Mouse (Mus musculus) liver, adult 2 months (tissue): Measurements from ENCODE around the gene 1110017D15Rik. TPM values are rescaled to one million over a fixed set of nuclear protein-coding genes. Genes with fewer than 3 reads are reported as not detected.
A peak's percentile ranks its signal among the peaks of the same experiment; 100 is the strongest.
"Not testable (repeated sequence)": the region's sequence is repeated elsewhere in the genome, so short reads cannot be mapped to it uniquely, and the experiment has no call there.

Source experiments
- DNase-seq: peaks from one replicate; pipeline ENCODE4 v3.0.0-alpha.2; 2011; ENCODE audit warnings: low read depth, low spot score; ENCODE audit errors: extremely low read depth
- H3K27ac ChIP-seq: fragments of 200-500 bp; replicated peaks from 2 replicates; pipeline ENCODE4 v1.5.1; 2012; ENCODE audit warnings: low read depth, mild to moderate bottlenecking, control low read depth, inconsistent platforms, low read length; ENCODE audit not compliant: insufficient read depth
- H3K27me3 ChIP-seq: fragments of 200-500 bp; 2 replicates; pipeline ENCODE4 v1.6.1; 2012; ENCODE audit warnings: mild to moderate bottlenecking, moderate library complexity, low read length, inconsistent platforms; ENCODE audit not compliant: control insufficient read depth, insufficient read depth
- H3K36me3 ChIP-seq: fragments of 200-500 bp; 2 replicates; pipeline ENCODE4 v1.6.1; 2012; ENCODE audit warnings: low read length, inconsistent platforms; ENCODE audit not compliant: control insufficient read depth, insufficient read depth
- H3K4me1 ChIP-seq: fragments of 200-500 bp; 2 replicates; pipeline ENCODE4 v1.6.1; 2011; ENCODE audit warnings: low read length; ENCODE audit not compliant: control insufficient read depth, insufficient read depth
- H3K4me3 ChIP-seq: fragments of 200-500 bp; 2 replicates; pipeline ENCODE4 v1.5.1; 2011; ENCODE audit warnings: low read depth, mild to moderate bottlenecking, control low read depth, low read length, moderate library complexity; ENCODE audit not compliant: insufficient read depth
- H3K79me2 ChIP-seq: fragments of 200-500 bp; 2 replicates; pipeline ENCODE4 v1.6.1; 2012; ENCODE audit warnings: inconsistent platforms, mild to moderate bottlenecking, low read length, moderate library complexity; ENCODE audit not compliant: control insufficient read depth, insufficient read depth
- H3K9ac ChIP-seq: fragments of 200-500 bp; 2 replicates; pipeline ENCODE4 v1.6.1; 2012; ENCODE audit warnings: low read depth, mild to moderate bottlenecking, control low read depth, inconsistent platforms, low read length
- CTCF ChIP-seq: fragments of 200-500 bp; IDR thresholded peaks from 2 replicates; pipeline ENCODE4 v1.5.1; 2011; ENCODE audit warnings: low read depth, low read length, control low read depth
- POLR2A ChIP-seq: fragments of 200-500 bp; IDR thresholded peaks from 2 replicates; pipeline ENCODE4 v1.6.1; 2011; ENCODE audit warnings: low read length, control low read depth; ENCODE audit not compliant: insufficient read depth; ENCODE audit errors: extremely low read depth
- WGBS: fragments of 180-500 bp; shearing (Covaris S2); methylation state at CpG from one replicate; pipeline ENCODE4 v1.1.7; 2018; 5-methylcytosine and 5-hydroxymethylcytosine counted together
- polyA plus RNA-seq: library from polyadenylated mRNA; depleted of rRNA; stranded (reverse); fragments of >200 nt; gene quantifications from 2 replicates; pipeline ENCODE4 v1.2.3, GENCODE M21; 2012; rRNA removed
- total RNA-seq: library from RNA; depleted of rRNA; stranded (reverse); fragments of >200 nt; gene quantifications from 2 replicates; pipeline ENCODE4 v1.2.3, GENCODE M21; 2014; rRNA removed

Gene 1110017D15Rik
- total and polyA plus RNA-seq, 2 experiments = not detected

GRCm38 (mm10) chr4:41465287-41465665, 51.9 kb downstream of the 1110017D15Rik start:
- H3K9ac ChIP-seq = peak overlapping the region; percentile 87
- no peaks in the 10 kb centered on the region for H3K27me3 ChIP-seq
- TF ChIP-seq POLR2A = no peak
- 0 out of 2 replicates have a peak, but pooled peaks have one; percentile 18 for TF ChIP-seq CTCF
- H3K4me1 ChIP-seq = peaks cover 4% of the 10 kb centered on the region
- H3K79me2 ChIP-seq = no peaks in the 10 kb centered on the region
- peak; percentile 86 for DNase-seq
- H3K36me3 ChIP-seq = no peaks in the 10 kb centered on the region
- H3K4me3 ChIP-seq = peak overlapping the region; percentile 88
- peak overlapping the region; percentile 89 for H3K27ac ChIP-seq
- WGBS = 2% methylated on average over 17 of the region's 17 CpGs

GRCm38 (mm10) chr4:41464345-41465286, 52.5 kb downstream of the 1110017D15Rik start, which contains the start of the genes Kif24 and Nudt2:
Kif24 (minus strand) TSS chr4:41464887.
Nudt2 (plus strand) TSS chr4:41465151.
- DNase-seq = peak; percentile 97
- Histone ChIP-seq H3K9ac (peak within 1 kb of the TSS; percentile 87), H3K4me1 (peaks cover 4% of the 10 kb centered on the region), H3K27ac (peak within 1 kb of the TSS; percentile 89), H3K79me2 (no peaks in the 10 kb centered on the region), H3K4me3 (peak within 1 kb of the TSS; percentile 88), H3K27me3 (no peaks in the 10 kb centered on the region), H3K36me3 (no peaks in the 10 kb centered on the region)
- TF ChIP-seq CTCF (no peak), POLR2A (peak; percentile 77; the same call in 1 of the 2 replicates)
- whole genome bisulfite sequencing = under 1% methylated on average over 70 of the region's 70 CpGs

DNA sequence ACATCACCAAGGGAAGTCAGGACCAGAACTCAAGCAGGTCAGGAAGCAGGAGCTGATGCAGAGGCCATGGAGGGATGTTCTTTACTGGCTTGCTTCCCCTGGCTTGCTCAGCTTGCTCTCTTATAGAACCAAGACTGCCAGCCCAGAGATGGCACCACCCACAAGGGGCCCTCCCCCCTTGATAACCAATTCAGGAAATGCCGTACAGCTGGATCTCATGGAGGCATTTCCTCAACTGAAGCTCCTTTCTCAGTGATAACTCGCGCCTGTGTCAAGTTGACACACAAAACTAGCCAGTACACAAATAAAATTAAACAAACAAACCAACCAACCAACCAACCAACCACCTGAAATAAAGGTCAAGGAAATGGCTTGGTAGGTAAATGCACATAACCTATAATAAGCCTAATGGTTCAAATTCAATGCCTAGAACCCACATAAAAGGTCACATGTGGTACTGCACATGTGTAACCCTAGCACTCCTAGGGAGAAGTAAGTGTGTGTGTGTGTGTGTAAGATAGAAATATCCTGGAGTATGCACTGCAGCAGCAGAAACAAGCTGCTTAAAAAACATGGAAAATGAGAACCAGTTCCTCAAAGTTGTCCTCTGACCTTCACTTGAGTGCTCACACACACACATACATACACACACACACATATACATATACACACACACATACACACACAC, 53.9 kb downstream of the 1110017D15Rik start:
- not testable (repeated sequence) for H3K36me3 ChIP-seq, H3K79me2 ChIP-seq, H3K4me1 ChIP-seq, H3K27ac ChIP-seq, H3K9ac ChIP-seq, H3K4me3 ChIP-seq, H3K27me3 ChIP-seq
- peak; percentile 5 for DNase-seq
- WGBS = 3% methylated on average over 3 of the region's 3 CpGs

DNA sequence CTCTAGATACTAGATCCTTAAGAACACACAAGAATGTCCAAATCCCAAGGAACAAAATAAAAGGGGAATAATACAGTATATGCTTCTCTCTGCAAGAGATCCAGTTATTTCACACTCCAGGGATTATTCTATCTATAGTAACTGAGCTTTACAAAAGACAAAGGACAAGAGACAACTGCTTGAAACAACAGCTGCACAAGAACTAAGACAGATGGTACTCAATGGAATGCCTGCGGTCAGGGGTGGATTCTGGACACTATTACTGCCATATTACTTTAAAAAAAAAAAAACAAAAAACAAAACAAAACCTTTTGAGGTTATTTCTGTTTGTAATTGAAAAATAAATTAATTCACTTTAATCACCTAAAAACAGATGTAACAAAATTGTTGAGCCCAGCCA, 56.4 kb downstream of the 1110017D15Rik start:
- no peak for DNase-seq
- Histone ChIP-seq H3K27me3 (no peaks in the 10 kb centered on the region), H3K4me3 (no peak overlapping the region), H3K9ac (no peak overlapping the region), H3K36me3 (no peaks in the 10 kb centered on the region), H3K27ac (no peak overlapping the region), H3K4me1 (peaks cover 4% of the 10 kb centered on the region), H3K79me2 (no peaks in the 10 kb centered on the region)
- 97% methylated on average over 1 of the region's 1 CpGs for WGBS
- TF ChIP-seq CTCF = no peak

Other genes starting within 250 kb of the 1110017D15Rik start
- gene Ubap2, start 242.2 kb downstream of the 1110017D15Rik start, total RNA-seq = 3.0 TPM in 2 replicates
- gene Ubap2, start 242.2 kb downstream of the 1110017D15Rik start, polyA plus RNA-seq = 19.6 and 23.0 TPM in 2 replicates
- gene Dcaf12, start 202.4 kb downstream of the 1110017D15Rik start, total RNA-seq = 10.2 and 13.4 TPM in 2 replicates
- 13.1 and 14.8 TPM in 2 replicates for gene Dcaf12, start 202.4 kb downstream of the 1110017D15Rik start, polyA plus RNA-seq
- 15.5 and 17.7 TPM in 2 replicates for gene Ubap1, start 168.3 kb downstream of the 1110017D15Rik start, total RNA-seq
- gene Ubap1, start 168.3 kb downstream of the 1110017D15Rik start, polyA plus RNA-seq = 39.3 and 45.0 TPM in 2 replicates
- gene Kif24, start 52.4 kb downstream of the 1110017D15Rik start, total RNA-seq = 0.37 and 0.94 TPM in 2 replicates
- 0.27 and 0.43 TPM in 2 replicates for gene Kif24, start 52.4 kb downstream of the 1110017D15Rik start, polyA plus RNA-seq
- gene Nudt2, start 52.2 kb downstream of the 1110017D15Rik start, total RNA-seq = 33.0 and 33.9 TPM in 2 replicates
- 18.3 and 18.6 TPM in 2 replicates for gene Nudt2, start 52.2 kb downstream of the 1110017D15Rik start, polyA plus RNA-seq
- 15.9 and 21.7 TPM in 2 replicates for gene AI464131, start 14.3 kb downstream of the 1110017D15Rik start, total RNA-seq
- gene AI464131, start 14.3 kb downstream of the 1110017D15Rik start, polyA plus RNA-seq = 27.9 and 28.9 TPM in 2 replicates
- gene Fam219a, start 52.2 kb upstream of the 1110017D15Rik start, total RNA-seq = 1.5 and 3.2 TPM in 2 replicates
- 4.8 and 6.5 TPM in 2 replicates for gene Fam219a, start 52.2 kb upstream of the 1110017D15Rik start, polyA plus RNA-seq
- gene Dnaic1, start 52.4 kb upstream of the 1110017D15Rik start, total RNA-seq = 0.18 and 1.2 TPM in 2 replicates
- gene Dnaic1, start 52.4 kb upstream of the 1110017D15Rik start, polyA plus RNA-seq = 0.78 and 2.3 TPM in 2 replicates
- 26.4 and 42.8 TPM in 2 replicates for gene Enho, start 123.0 kb upstream of the 1110017D15Rik start, total RNA-seq
- 51.1 and 114 TPM in 2 replicates for gene Enho, start 123.0 kb upstream of the 1110017D15Rik start, polyA plus RNA-seq
- 0.74 and 0.87 TPM in 2 replicates for gene Cntfr, start 179.8 kb upstream of the 1110017D15Rik start, total RNA-seq
- gene Cntfr, start 179.8 kb upstream of the 1110017D15Rik start, polyA plus RNA-seq = 1.8 and 2.3 TPM in 2 replicates
- 38.6 and 42.4 TPM in 2 replicates for gene Il11ra1, start 182.7 kb upstream of the 1110017D15Rik start, total RNA-seq
- gene Il11ra1, start 182.7 kb upstream of the 1110017D15Rik start, polyA plus RNA-seq = 129 and 155 TPM in 2 replicates
- gene Rpp25l, start 196.2 kb upstream of the 1110017D15Rik start, total RNA-seq = 20.5 and 21.4 TPM in 2 replicates
- gene Rpp25l, start 196.2 kb upstream of the 1110017D15Rik start, polyA plus RNA-seq = 59.1 and 60.6 TPM in 2 replicates
- 33.4 and 40.2 TPM in 2 replicates for gene Dctn3, start 205.8 kb upstream of the 1110017D15Rik start, total RNA-seq
- gene Dctn3, start 205.8 kb upstream of the 1110017D15Rik start, polyA plus RNA-seq = 43.2 and 44.5 TPM in 2 replicates
- gene Arid3c, start 213.8 kb upstream of the 1110017D15Rik start, total RNA-seq = not detected in 2 replicates
- gene Arid3c, start 213.8 kb upstream of the 1110017D15Rik start, polyA plus RNA-seq = not detected in 2 replicates
- 52.4 and 57.9 TPM in 2 replicates for gene Galt, start 237.9 kb upstream of the 1110017D15Rik start, total RNA-seq
- gene Galt, start 237.9 kb upstream of the 1110017D15Rik start, polyA plus RNA-seq = 204 and 217 TPM in 2 replicates
- 69.3 and 82.2 TPM in 2 replicates for gene Sigmar1, start 238.8 kb upstream of the 1110017D15Rik start, total RNA-seq
- 362 and 423 TPM in 2 replicates for gene Sigmar1, start 238.8 kb upstream of the 1110017D15Rik start, polyA plus RNA-seq